Mouse (Mus musculus) cerebellum, postnatal 4 days (tissue): ENCODE measurements at regions not wholly inside any gene's neighbourhood (a gene's known extent, or its start where the extent isn't known, plus 50 kb on each side); places are given as distances from the start of the nearest gene placed in this dataset.

Experiments
- DNase-seq, 2 experiments: peaks; one replicate each; pipeline ENCODE4 v3.0.0; 2022; ENCODE audit warnings: low spot score in 2 of 2, mixed read lengths in 1 of 2

- no peak for DNase-seq
These were observed 230.3 kb upstream of the Hes1 start for GRCm38 (mm10) chr16:29833875-29834274.

- no peak for DNase-seq
These were observed 229.5 kb upstream of the Hes1 start for GRCm38 (mm10) chr16:29834669-29835068.

- no peak for DNase-seq
These were observed 227.1 kb upstream of the Hes1 start for GRCm38 (mm10) chr16:29837025-29837629.

- no peak for DNase-seq
These were observed 226.3 kb upstream of the Hes1 start for GRCm38 (mm10) chr16:29837874-29838273.

- DNase-seq: peak in 1 of 2 experiments; percentile 46
These were observed 225.1 kb upstream of the Hes1 start for GRCm38 (mm10) chr16:29838981-29839661.

- DNase-seq: no peak
These were observed 224.6 kb upstream of the Hes1 start for GRCm38 (mm10) chr16:29839662-29840001.

GRCm38 (mm10) chr16:29840412-29840811 is 223.8 kb upstream of the Hes1 start:
- DNase-seq: no peak

GRCm38 (mm10) chr16:29841132-29841531 is 223.1 kb upstream of the Hes1 start:
- DNase-seq: peak in 1 of 2 experiments; percentile 29

GRCm38 (mm10) chr16:29842071-29842470 is 222.1 kb upstream of the Hes1 start:
- DNase-seq: no peak

GRCm38 (mm10) chr16:29843490-29843889 is 220.7 kb upstream of the Hes1 start:
- no peak for DNase-seq

GRCm38 (mm10) chr16:29844706-29845596 is 219.2 kb upstream of the Hes1 start:
- DNase-seq: no peak

GRCm38 (mm10) chr16:29845597-29845986 is 218.6 kb upstream of the Hes1 start:
- DNase-seq: no peak

GRCm38 (mm10) chr16:29847059-29847458 is 217.1 kb upstream of the Hes1 start:
- no peak for DNase-seq

GRCm38 (mm10) chr16:29847734-29848133 is 216.4 kb upstream of the Hes1 start:
- no peak for DNase-seq

- DNase-seq: no peak
These were observed 215.7 kb upstream of the Hes1 start for GRCm38 (mm10) chr16:29848527-29848926.

- no peak for DNase-seq
These were observed 214.7 kb upstream of the Hes1 start for GRCm38 (mm10) chr16:29849511-29849910.

- no peak for DNase-seq
These were observed 213.6 kb upstream of the Hes1 start for GRCm38 (mm10) chr16:29850616-29851015.

GRCm38 (mm10) chr16:29851827-29852226 is 212.4 kb upstream of the Hes1 start:
- no peak for DNase-seq

GRCm38 (mm10) chr16:29854805-29855565 is 209.2 kb upstream of the Hes1 start:
- DNase-seq: no peak

- no peak for DNase-seq
These were observed 207.6 kb upstream of the Hes1 start for GRCm38 (mm10) chr16:29856545-29856944.

GRCm38 (mm10) chr16:29858645-29859044 is 205.5 kb upstream of the Hes1 start:
- no peak for DNase-seq

- DNase-seq: no peak
These were observed 203.9 kb upstream of the Hes1 start for GRCm38 (mm10) chr16:29860306-29860705.
